Comparison of ENCODE assay signal across 18 mouse cellular contexts in the genomic region with DNA sequence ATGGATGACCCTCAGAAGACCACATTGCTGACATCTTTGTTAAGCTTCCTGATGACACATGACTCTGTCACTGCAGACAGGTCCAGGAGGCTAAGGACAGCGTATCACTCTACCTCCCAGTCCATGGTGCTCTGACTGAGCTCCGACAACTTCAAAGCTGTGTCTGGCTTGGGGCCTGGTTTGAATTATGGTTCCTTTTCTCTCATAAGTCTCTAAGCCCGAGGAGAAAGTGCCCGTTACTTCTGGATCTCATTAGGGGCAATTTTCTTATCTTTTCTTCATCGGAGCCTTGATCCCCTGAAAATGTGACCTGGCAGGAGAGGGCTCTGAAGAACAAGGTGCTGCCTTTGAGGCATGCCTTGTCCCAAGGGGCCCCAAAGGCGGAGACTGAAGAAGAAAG.
DNase-seq lines count a peak whose midpoint lies in the region; ATAC-seq lines count a peak whose summit lies in the region.
"Had no signal": no experiment of that assay in that cellular context is flagged by ENCODE, and none has a peak within 500 bp of the region (broad histone marks: within the 10 kb centered on the region; RNA-seq: fewer than 3 reads in every experiment).

No protein-coding gene starts in this region.

- no peak overlapping the region for H3K9ac ChIP-seq in midbrain, embryonic 15.5 days
- no peak overlapping the region for H3K9ac ChIP-seq in hindbrain, embryonic 13.5 days
- H3K9ac ChIP-seq: forebrain, embryonic 13.5 days; forebrain, postnatal 0 days; hindbrain, embryonic 14.5 days had no signal

- H3K4me2 ChIP-seq in midbrain, embryonic 15.5 days, result no peak overlapping the region
- no peak overlapping the region for H3K4me2 ChIP-seq in hindbrain, embryonic 13.5 days
- H3K4me2 ChIP-seq: forebrain, embryonic 13.5 days; hindbrain, embryonic 14.5 days had no signal

- no peak overlapping the region for H3K4me3 ChIP-seq in embryonic facial prominence, embryonic 10.5 days
- no peak overlapping the region for H3K4me3 ChIP-seq in limb, embryonic 10.5 days
- H3K4me3 ChIP-seq in heart, embryonic 10.5 days, result no peak overlapping the region
- H3K4me3 ChIP-seq in midbrain, embryonic 15.5 days, result no peak overlapping the region
- H3K4me3 ChIP-seq in hindbrain, embryonic 13.5 days, result no peak overlapping the region
- H3K4me3 ChIP-seq: forebrain, embryonic 13.5 days had no signal

- H3K4me1 ChIP-seq in embryonic facial prominence, embryonic 10.5 days, result peaks cover 48% of the 10 kb centered on the region
- peaks cover 23% of the 10 kb centered on the region for H3K4me1 ChIP-seq in limb, embryonic 10.5 days
- H3K4me1 ChIP-seq in heart, embryonic 10.5 days, result no peaks in the 10 kb centered on the region
- H3K4me1 ChIP-seq in midbrain, embryonic 15.5 days, result no peaks in the 10 kb centered on the region
- no peaks in the 10 kb centered on the region for H3K4me1 ChIP-seq in hindbrain, embryonic 13.5 days (replicated peaks)
- H3K4me1 ChIP-seq: forebrain, embryonic 13.5 days had no signal

- intact Hi-C loops in heart, postnatal 14 days (cut with DNase I), result no loop called here

- no peaks in the 10 kb centered on the region for H3K27me3 ChIP-seq in embryonic facial prominence, embryonic 10.5 days (replicated peaks; ENCODE audit: low read depth, poor library complexity, severe bottlenecking)
- H3K27me3 ChIP-seq in limb, embryonic 10.5 days (ENCODE audit: low read depth, poor library complexity, severe bottlenecking), result no peaks in the 10 kb centered on the region
- H3K27me3 ChIP-seq in heart, embryonic 10.5 days (ENCODE audit: insufficient read depth, poor library complexity, severe bottlenecking), result no peaks in the 10 kb centered on the region
- H3K27me3 ChIP-seq in midbrain, embryonic 15.5 days (replicated peaks), result no peaks in the 10 kb centered on the region
- H3K27me3 ChIP-seq in hindbrain, embryonic 13.5 days, result no peaks in the 10 kb centered on the region
- H3K27me3 ChIP-seq: forebrain, embryonic 13.5 days had no signal

- H3K9me3 ChIP-seq in embryonic facial prominence, embryonic 10.5 days, result no peaks in the 10 kb centered on the region
- H3K9me3 ChIP-seq in limb, embryonic 10.5 days (replicated peaks), result no peaks in the 10 kb centered on the region
- no peaks in the 10 kb centered on the region for H3K9me3 ChIP-seq in heart, embryonic 10.5 days
- no peaks in the 10 kb centered on the region for H3K9me3 ChIP-seq in midbrain, embryonic 15.5 days
- H3K9me3 ChIP-seq in hindbrain, embryonic 13.5 days, result no peaks in the 10 kb centered on the region
- H3K9me3 ChIP-seq: forebrain, embryonic 13.5 days had no signal

- H3K36me3 ChIP-seq in embryonic facial prominence, embryonic 10.5 days (replicated peaks), result peaks cover 93% of the 10 kb centered on the region
- H3K36me3 ChIP-seq in limb, embryonic 10.5 days, result peaks cover 83% of the 10 kb centered on the region
- H3K36me3 ChIP-seq in heart, embryonic 10.5 days, result peaks cover 53% of the 10 kb centered on the region
- peaks cover 29% of the 10 kb centered on the region; the same call in 1 of the 2 replicates for H3K36me3 ChIP-seq in midbrain, embryonic 15.5 days (replicated peaks)
- H3K36me3 ChIP-seq in hindbrain, embryonic 13.5 days, result peaks cover 91% of the 10 kb centered on the region

- H3K27ac ChIP-seq in embryonic facial prominence, embryonic 10.5 days (replicated peaks), result 0 out of 2 replicates have a peak overlapping the region, but pooled peaks have one; percentile 61
- H3K27ac ChIP-seq in limb, embryonic 10.5 days, result 0 out of 2 replicates have a peak overlapping the region, but pooled peaks have one; percentile 4
- no peak overlapping the region for H3K27ac ChIP-seq in heart, embryonic 10.5 days
- no peak overlapping the region for H3K27ac ChIP-seq in midbrain, embryonic 15.5 days
- H3K27ac ChIP-seq in hindbrain, embryonic 13.5 days, result no peak overlapping the region
- H3K27ac ChIP-seq: forebrain, embryonic 13.5 days; hindbrain, embryonic 14.5 days had no signal

- 41% methylated on average over 6 of the region's 6 CpGs for WGBS in embryonic facial prominence, embryonic 10.5 days
- WGBS in limb, embryonic 10.5 days, result 20% methylated on average over 6 of the region's 6 CpGs
- WGBS in heart, embryonic 10.5 days, result 79% methylated on average over 6 of the region's 6 CpGs
- 87% methylated on average over 6 of the region's 6 CpGs for WGBS in midbrain, embryonic 15.5 days
- 86% methylated on average over 6 of the region's 6 CpGs for WGBS in hindbrain, embryonic 13.5 days

- DNase-seq in embryo, embryonic 11 days, result peak; percentile 59
- peak; percentile 72 for DNase-seq in embryonic facial prominence, embryonic 10.5 days (ENCODE audit: low spot score)
- DNase-seq in limb, embryonic 10.5 days (ENCODE audit: low spot score), result peak; percentile 54
- no peak for DNase-seq in heart, postnatal 14 days
- no peak for DNase-seq in heart, embryonic 10.5 days (ENCODE audit: low spot score)
- DNase-seq: adrenal gland, adult 8-10 months; cerebellum, adult 11 months; cerebellum, adult 8-10 months; cerebellum, postnatal 14 days; forebrain, postnatal 0 days; gastrocnemius, postnatal 36 days; heart, adult 11 months; heart, postnatal 10 days had no signal

- no peak for ATAC-seq in midbrain, embryonic 15.5 days (replicated peaks)
- no peak for ATAC-seq in hindbrain, embryonic 13.5 days (ENCODE audit: low FRiP score)
- ATAC-seq: forebrain, embryonic 13.5 days; forebrain, postnatal 0 days; intestine, embryonic 16.5 days had no signal

Comparison
In these comparisons a context has a peak if more than half of its experiments do, and no peak if none do; other contexts are left out.
1. DNase-seq: peak in embryo, embryonic 11 days (single experiment), embryonic facial prominence, embryonic 10.5 days (single experiment) and limb, embryonic 10.5 days (single experiment); none in heart, postnatal 14 days (0 of 2) and heart, embryonic 10.5 days (single experiment).
2. H3K27ac ChIP-seq: peak in embryonic facial prominence, embryonic 10.5 days (single experiment) and limb, embryonic 10.5 days (single experiment); none in heart, embryonic 10.5 days (single experiment), midbrain, embryonic 15.5 days (single experiment) and hindbrain, embryonic 13.5 days (single experiment).